Mouse (Mus musculus) hindbrain, embryonic 13.5 days (tissue): ENCODE measurements around the gene Tbxas1. TPM values are rescaled to one million over a fixed set of nuclear protein-coding genes. Genes with fewer than 3 reads are reported as not detected.

ENCODE experiments used
- ATAC-seq: fragments of 200-750 bp; cut with Nextera tagmentation; 2 replicates; pipeline ENCODE4 v1.8.0; 2017; ENCODE audit warnings: moderate TSS enrichment; ENCODE audit not compliant: low FRiP score
- H3K27ac ChIP-seq: fragments of 300-500 bp; sonication (generic); 2 replicates; pipeline ENCODE4 v1.5.1; 2015; ENCODE audit warnings: inconsistent platforms, mild to moderate bottlenecking, moderate library complexity
- H3K27me3 ChIP-seq: fragments of 300-500 bp; sonication (generic); 2 replicates; pipeline ENCODE4 v1.6.1; 2015; ENCODE audit warnings: mild to moderate bottlenecking, inconsistent platforms
- H3K36me3 ChIP-seq: fragments of 300-500 bp; sonication (generic); 2 replicates; pipeline ENCODE4 v1.6.1; 2015; ENCODE audit warnings: mild to moderate bottlenecking, inconsistent platforms
- H3K4me1 ChIP-seq: fragments of 300-500 bp; sonication (generic); replicated peaks from 2 replicates; pipeline ENCODE4 v1.6.1; 2015; ENCODE audit warnings: inconsistent platforms
- H3K4me2 ChIP-seq: fragments of 300-500 bp; sonication (generic); 2 replicates; pipeline ENCODE4 v1.6.1; 2015; ENCODE audit warnings: inconsistent platforms, mild to moderate bottlenecking, moderate library complexity
- H3K4me3 ChIP-seq: fragments of 300-500 bp; sonication (generic); 2 replicates; pipeline ENCODE4 v1.5.1; 2015; ENCODE audit warnings: mild to moderate bottlenecking, inconsistent platforms
- H3K9ac ChIP-seq: fragments of 300-500 bp; sonication (generic); 2 replicates; pipeline ENCODE4 v1.6.1; 2015; ENCODE audit warnings: mild to moderate bottlenecking, inconsistent platforms
- H3K9me3 ChIP-seq: fragments of 300-500 bp; sonication (generic); 2 replicates; pipeline ENCODE4 v1.6.1; 2016; ENCODE audit warnings: inconsistent platforms
- WGBS: fragments of 180-500 bp; shearing (Covaris S2); methylation state at CpG from one replicate; pipeline ENCODE4 v1.1.7; 2015; 5-methylcytosine and 5-hydroxymethylcytosine counted together
- polyA plus RNA-seq: library from polyadenylated mRNA; unstranded; fragments of >200 nt; fragmentation: Nextera tagmentation; extraction: Ambion mirVana; gene quantifications from 2 replicates; pipeline ENCODE4 v1.2.1, GENCODE M21; 2015

Tbxas1 gene
- polyA plus RNA-seq, 1 experiment from 2014 or later: 2.7 TPM

DNA sequence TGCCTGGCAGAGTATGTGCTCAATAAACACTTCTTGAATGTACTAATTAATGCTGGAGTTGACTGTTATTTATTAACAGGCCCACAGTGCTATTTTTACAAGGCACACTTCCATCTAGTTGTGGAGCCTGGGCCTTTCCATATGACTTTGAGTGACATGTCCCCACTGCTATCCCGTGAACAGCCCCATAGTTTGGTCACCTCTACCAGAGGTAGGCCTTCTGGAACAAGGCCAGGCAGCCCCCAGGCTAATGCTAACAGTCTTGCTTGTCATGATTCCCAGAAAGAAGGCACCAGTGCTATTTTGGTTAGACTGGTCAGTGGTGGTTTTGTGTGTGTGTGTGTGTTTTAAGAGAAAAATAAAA is 98.9 kb downstream of the Tbxas1 start:
- no peak for ATAC-seq
- Histone ChIP-seq H3K4me1 (peaks cover 6% of the 10 kb centered on the region), H3K9me3 (no peaks in the 10 kb centered on the region), H3K27me3 (no peaks in the 10 kb centered on the region), H3K4me2 (no peak overlapping the region), H3K36me3 (no peaks in the 10 kb centered on the region), H3K27ac (no peak overlapping the region), H3K9ac (no peak overlapping the region), H3K4me3 (no peak overlapping the region)
- 89% methylated on average over 1 of the region's 1 CpGs for WGBS

DNA sequence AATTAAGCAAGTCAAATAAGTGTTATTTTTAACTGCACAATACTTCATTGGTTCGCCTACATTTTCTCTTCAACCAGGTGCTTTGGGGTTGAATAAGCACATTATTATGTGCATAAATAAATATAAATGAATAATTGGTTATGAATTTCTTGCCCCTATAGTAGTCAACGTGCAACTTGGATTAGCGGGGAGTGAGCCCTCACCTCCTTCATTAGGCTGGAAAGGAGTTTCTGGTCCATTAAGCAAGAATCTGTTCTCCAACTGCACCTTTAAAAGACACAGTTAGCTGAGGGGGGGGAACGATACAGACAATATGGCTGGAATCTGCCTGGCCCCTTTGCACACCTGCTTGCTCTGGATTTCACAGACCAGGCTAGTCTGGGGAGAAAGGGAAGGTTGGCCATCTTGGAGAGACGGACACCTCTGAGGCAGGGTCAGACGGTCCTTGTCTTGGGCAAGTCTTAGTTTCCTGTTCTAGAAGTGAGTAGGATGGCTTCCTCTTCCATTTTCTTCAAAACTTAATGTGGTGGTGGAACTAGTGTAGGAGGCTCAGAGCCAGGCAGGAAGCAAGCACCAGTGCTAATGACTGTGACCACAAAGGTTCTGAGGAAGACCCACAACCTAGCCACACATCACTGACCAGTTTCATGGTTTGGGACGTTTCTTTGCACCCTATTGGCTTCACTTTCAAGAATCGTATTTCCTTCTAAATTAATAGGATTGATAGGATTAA is 99.5 kb downstream of the Tbxas1 start:
- H3K27me3 ChIP-seq: no peaks in the 10 kb centered on the region
- peaks cover 6% of the 10 kb centered on the region for H3K4me1 ChIP-seq
- H3K4me3 ChIP-seq: no peak overlapping the region
- no peak overlapping the region for H3K4me2 ChIP-seq
- ATAC-seq: no peak
- no peak overlapping the region for H3K9ac ChIP-seq
- H3K36me3 ChIP-seq: no peaks in the 10 kb centered on the region
- 85% methylated on average over 8 of the region's 8 CpGs for WGBS
- no peaks in the 10 kb centered on the region for H3K9me3 ChIP-seq
- H3K27ac ChIP-seq: no peak overlapping the region

DNA sequence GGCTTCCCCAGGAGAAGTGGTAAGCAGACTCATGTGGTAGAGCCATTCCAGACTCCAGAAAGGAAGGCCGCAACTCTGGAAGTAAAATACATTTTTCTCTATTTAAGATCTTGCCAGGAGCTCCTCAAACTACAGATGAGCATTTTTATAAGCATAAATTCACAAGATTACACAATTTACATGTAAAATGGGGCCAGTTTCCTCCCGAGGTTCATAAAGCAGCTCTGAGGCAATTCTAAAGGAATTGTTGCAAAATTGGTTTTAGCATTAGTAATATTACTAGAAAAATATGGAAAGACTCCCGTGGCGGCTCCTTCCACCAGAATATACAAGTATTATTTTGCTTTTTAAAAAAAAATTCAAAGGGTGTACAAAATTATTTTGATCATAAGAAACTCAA is 100.7 kb downstream of the Tbxas1 start:
- no peaks in the 10 kb centered on the region for H3K36me3 ChIP-seq
- no peak overlapping the region for H3K9ac ChIP-seq
- no peak overlapping the region for H3K4me2 ChIP-seq
- 90% methylated on average over 4 of the region's 4 CpGs for WGBS
- no peak for ATAC-seq
- H3K27me3 ChIP-seq: no peaks in the 10 kb centered on the region
- H3K4me3 ChIP-seq: no peak overlapping the region
- no peaks in the 10 kb centered on the region for H3K9me3 ChIP-seq
- H3K4me1 ChIP-seq: peaks cover under 1% of the 10 kb centered on the region; the same call in 1 of the 2 replicates
- H3K27ac ChIP-seq: no peak overlapping the region

DNA sequence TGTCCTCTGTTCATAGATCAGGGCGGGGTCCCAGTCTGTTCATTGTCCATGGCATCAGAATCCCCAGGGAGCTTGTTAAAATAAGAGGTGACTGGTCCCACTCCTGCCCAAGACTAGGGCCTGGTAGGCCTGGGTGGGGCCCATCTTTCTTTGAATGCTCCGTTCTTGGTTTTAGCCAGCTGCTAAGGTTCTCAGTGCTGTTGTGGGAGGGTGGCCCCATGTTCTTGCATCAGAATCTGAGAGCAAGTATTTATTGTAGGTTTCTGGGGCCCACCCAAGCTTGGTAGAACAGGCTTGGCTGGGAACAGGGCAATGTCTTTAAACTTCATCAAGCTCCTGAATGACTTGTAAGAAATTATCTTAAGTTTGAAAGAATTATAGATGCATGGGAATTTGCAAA is 101.2 kb downstream of the Tbxas1 start:
- H3K27ac ChIP-seq: no peak overlapping the region
- WGBS: 86% methylated on average over 2 of the region's 2 CpGs
- H3K27me3 ChIP-seq: no peaks in the 10 kb centered on the region

DNA sequence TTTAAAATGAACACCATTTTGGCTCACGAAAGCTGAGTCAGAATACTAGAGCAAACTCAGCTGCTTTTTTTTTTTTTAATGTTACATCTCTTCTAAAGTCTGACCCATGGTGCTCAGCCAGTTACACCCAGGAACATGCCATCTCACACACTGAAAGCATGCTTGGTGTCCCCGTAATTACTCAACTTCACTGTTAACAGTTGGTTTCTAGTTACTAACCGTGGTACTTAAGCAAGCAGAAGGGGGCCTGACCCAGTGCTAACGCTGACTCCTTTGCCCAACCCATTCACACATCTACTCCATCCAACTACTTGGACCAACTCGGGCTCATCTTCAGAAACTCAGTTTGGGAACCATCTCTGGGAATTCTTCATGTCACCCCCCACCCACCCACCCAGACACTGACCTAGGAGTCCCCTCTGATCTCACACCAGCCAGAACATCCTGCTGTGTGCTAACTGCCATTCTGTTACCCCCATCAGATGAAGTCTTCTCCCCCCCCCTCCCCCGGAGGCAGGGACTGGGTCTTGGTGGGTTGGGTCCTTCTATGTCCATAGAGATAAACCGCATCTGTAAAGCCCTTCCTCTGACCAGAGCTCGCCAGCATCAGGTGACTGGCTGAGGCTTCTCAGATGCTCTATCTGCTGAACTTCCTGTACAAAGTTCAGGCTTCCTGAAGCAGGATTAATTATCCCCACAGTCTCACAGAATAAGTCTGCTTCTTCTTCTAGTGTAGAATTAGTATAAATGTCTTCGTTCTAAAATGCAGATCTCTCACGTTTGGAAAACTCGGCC is 105.9 kb downstream of the Tbxas1 start:
- H3K27ac ChIP-seq: no peak overlapping the region
- no peak overlapping the region for H3K4me3 ChIP-seq
- H3K4me1 ChIP-seq: 0 out of 2 replicates have a peak, but pooled peaks cover 3% of the 10 kb centered on the region
- no peaks in the 10 kb centered on the region for H3K36me3 ChIP-seq
- no peaks in the 10 kb centered on the region for H3K27me3 ChIP-seq
- H3K9me3 ChIP-seq: no peaks in the 10 kb centered on the region
- ATAC-seq: no peak
- no peak overlapping the region for H3K9ac ChIP-seq
- 86% methylated on average over 11 of the region's 11 CpGs for WGBS
- no peak overlapping the region for H3K4me2 ChIP-seq

More for the DNA sequence above, 101.2 kb downstream of the Tbxas1 start:
- H3K36me3 ChIP-seq: no peaks in the 10 kb centered on the region
- no peak overlapping the region for H3K4me3 ChIP-seq
- H3K9me3 ChIP-seq: no peaks in the 10 kb centered on the region
- ATAC-seq: no peak
- H3K4me2 ChIP-seq: no peak overlapping the region
- H3K9ac ChIP-seq: no peak overlapping the region
- H3K4me1 ChIP-seq: no peaks in the 10 kb centered on the region

DNA sequence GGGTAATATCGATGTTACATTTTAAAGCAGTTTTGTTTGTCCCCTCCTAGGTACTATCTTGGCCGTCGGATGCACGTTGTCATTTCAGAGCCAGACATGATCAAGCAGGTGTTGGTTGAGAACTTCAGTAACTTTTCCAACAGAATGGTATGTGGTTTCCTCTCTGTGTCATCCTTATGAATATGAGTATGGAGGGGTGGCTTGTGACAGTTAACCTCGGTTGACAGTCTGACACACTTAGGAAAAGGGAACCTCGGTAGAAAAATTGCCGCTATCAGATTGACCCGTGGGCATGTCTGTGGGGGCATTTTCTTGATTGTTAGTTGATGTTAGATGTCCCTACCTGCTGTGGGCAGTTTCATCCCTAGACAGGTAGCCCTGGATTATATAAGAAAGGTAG is 106.9 kb downstream of the Tbxas1 start:
- WGBS: 95% methylated on average over 8 of the region's 8 CpGs
- H3K9me3 ChIP-seq: no peaks in the 10 kb centered on the region
- no peaks in the 10 kb centered on the region for H3K27me3 ChIP-seq
- ATAC-seq: no peak
- no peak overlapping the region for H3K9ac ChIP-seq
- H3K36me3 ChIP-seq: no peaks in the 10 kb centered on the region
- H3K4me2 ChIP-seq: no peak overlapping the region
- 0 out of 2 replicates have a peak, but pooled peaks cover 3% of the 10 kb centered on the region for H3K4me1 ChIP-seq
- H3K4me3 ChIP-seq: no peak overlapping the region
- H3K27ac ChIP-seq: no peak overlapping the region

DNA sequence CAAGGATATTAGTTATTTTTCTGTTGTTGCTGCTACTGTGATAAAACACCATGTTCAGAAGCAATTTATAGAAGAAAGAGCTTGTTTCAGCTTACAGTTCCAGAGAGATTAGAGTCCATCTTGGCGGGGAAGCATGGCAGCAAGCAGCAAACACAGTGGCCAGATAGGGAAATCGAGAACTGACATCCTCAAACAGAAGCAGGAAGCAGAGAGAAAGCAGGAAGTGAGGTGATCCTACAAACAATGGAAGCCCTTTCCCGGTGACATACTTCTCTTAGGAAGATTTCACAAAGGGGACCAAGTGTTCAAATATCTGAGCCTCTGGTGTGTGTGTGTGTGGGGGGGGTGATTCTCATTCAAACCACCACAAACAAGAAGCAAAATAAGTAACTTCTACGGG is 107.5 kb downstream of the Tbxas1 start:
- no peak overlapping the region for H3K9ac ChIP-seq
- H3K9me3 ChIP-seq: no peaks in the 10 kb centered on the region
- H3K27ac ChIP-seq: no peak overlapping the region
- 0 out of 2 replicates have a peak, but pooled peaks cover 3% of the 10 kb centered on the region for H3K4me1 ChIP-seq
- no peaks in the 10 kb centered on the region for H3K36me3 ChIP-seq
- WGBS: 84% methylated on average over 4 of the region's 4 CpGs
- ATAC-seq: no peak
- no peak overlapping the region for H3K4me3 ChIP-seq
- no peaks in the 10 kb centered on the region for H3K27me3 ChIP-seq
- no peak overlapping the region for H3K4me2 ChIP-seq

DNA sequence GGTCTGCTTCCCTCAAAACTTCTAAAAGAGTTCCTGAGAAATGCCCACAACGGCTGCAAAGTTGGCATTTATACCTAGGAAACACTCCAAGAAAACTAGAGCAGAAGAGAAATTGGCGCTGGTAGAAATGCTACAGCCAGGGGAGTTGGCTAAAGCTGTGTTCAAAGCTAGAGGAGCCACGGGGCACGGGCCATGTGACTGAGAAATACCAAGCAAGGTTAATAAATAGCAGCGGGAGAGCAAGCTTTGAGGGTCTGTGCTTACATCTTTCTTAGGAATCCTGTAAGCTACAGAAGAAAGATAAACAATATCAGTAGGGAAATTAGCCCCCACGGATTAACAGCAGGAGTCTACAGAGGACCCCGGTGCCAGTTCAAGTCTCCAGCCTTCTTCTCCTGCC is 107.9 kb downstream of the Tbxas1 start:
- no peaks in the 10 kb centered on the region for H3K36me3 ChIP-seq
- no peak overlapping the region for H3K4me3 ChIP-seq
- no peak for ATAC-seq
- H3K9me3 ChIP-seq: no peaks in the 10 kb centered on the region
- 65% methylated on average over 7 of the region's 7 CpGs for WGBS
- no peak overlapping the region for H3K4me2 ChIP-seq
- no peak overlapping the region for H3K27ac ChIP-seq
- no peak overlapping the region for H3K9ac ChIP-seq
- 0 out of 2 replicates have a peak, but pooled peaks cover 3% of the 10 kb centered on the region for H3K4me1 ChIP-seq
- no peaks in the 10 kb centered on the region for H3K27me3 ChIP-seq

DNA sequence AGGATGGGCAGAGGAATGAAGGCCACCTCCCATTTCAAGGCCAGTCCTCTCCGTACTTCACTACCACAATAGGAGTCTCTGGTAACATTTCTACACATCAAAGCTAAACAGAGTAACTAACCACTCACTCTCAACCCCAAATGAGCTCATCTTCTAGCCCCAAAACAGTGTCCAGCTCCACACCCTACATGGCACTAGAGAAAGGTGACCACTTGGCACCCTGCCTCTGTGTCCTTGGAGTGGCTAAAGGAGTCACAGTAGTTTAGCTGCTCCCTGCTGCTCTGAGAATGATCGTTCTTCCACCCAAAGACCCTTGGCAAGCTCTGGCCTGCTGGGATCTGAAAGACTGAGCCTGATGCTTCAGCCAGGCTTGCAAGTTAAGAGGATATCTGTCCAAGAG is 109.4 kb downstream of the Tbxas1 start:
- no peak overlapping the region for H3K4me2 ChIP-seq

DNA sequence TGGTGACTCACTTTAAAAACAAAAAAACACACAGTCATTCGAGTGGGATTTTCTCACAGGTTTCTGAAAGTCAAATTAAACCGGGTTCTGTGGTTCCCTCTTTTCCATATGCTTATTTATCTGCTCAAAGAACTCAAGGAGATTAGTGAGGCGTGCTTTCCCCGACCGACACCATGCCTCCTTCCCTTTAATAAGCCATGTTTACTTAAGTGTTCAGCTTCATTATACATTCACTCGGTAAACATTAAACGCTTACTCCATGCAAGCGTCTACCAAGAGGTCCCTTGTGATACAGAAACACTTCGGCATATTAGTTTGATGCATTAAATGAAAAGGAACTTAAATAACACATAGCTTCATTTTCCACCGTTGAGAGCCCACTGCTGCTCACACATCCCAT is 111.4 kb downstream of the Tbxas1 start:
- no peak overlapping the region for H3K4me3 ChIP-seq
- 65% methylated on average over 10 of the region's 10 CpGs for WGBS
- no peak overlapping the region for H3K4me2 ChIP-seq
- no peaks in the 10 kb centered on the region for H3K36me3 ChIP-seq
- no peaks in the 10 kb centered on the region for H3K27me3 ChIP-seq
- no peak overlapping the region for H3K27ac ChIP-seq
- no peaks in the 10 kb centered on the region for H3K9me3 ChIP-seq
- H3K4me1 ChIP-seq: 0 out of 2 replicates have a peak, but pooled peaks cover 3% of the 10 kb centered on the region
- no peak for ATAC-seq
- no peak overlapping the region for H3K9ac ChIP-seq

More for the DNA sequence above, 109.4 kb downstream of the Tbxas1 start:
- H3K4me1 ChIP-seq: 0 out of 2 replicates have a peak, but pooled peaks cover 3% of the 10 kb centered on the region
- no peak overlapping the region for H3K27ac ChIP-seq
- H3K9me3 ChIP-seq: no peaks in the 10 kb centered on the region
- H3K27me3 ChIP-seq: no peaks in the 10 kb centered on the region
- no peak overlapping the region for H3K4me3 ChIP-seq
- no peaks in the 10 kb centered on the region for H3K36me3 ChIP-seq
- no peak for ATAC-seq
- H3K9ac ChIP-seq: no peak overlapping the region
- 90% methylated on average over 2 of the region's 2 CpGs for WGBS

DNA sequence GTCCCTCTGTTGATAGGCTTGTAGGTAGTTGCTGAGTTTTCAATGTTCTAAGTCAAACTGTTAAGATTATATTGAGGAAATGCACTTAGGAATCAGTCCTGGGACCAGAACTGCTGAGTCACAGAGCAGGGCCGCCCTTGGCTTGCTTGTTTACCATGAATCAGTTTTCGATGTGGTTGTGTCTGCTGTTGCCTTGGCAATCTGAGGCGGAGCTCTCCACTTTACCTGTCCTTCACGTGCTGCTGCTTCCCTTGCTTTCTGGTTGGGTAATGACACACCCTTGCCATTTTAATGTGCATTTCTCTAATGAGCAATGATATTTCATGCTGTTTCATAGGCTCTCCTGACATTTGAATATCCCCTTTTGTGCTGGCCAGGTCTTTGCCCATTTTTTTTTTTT is 116.8 kb downstream of the Tbxas1 start:
- Histone ChIP-seq H3K9ac (no peak overlapping the region), H3K4me2 (no peak overlapping the region), H3K27me3 (no peaks in the 10 kb centered on the region), H3K9me3 (no peaks in the 10 kb centered on the region), H3K27ac (no peak overlapping the region), H3K4me3 (no peak overlapping the region), H3K36me3 (no peaks in the 10 kb centered on the region), H3K4me1 (no peaks in the 10 kb centered on the region)
- WGBS: 56% methylated on average over 4 of the region's 4 CpGs
- ATAC-seq: no peak

DNA sequence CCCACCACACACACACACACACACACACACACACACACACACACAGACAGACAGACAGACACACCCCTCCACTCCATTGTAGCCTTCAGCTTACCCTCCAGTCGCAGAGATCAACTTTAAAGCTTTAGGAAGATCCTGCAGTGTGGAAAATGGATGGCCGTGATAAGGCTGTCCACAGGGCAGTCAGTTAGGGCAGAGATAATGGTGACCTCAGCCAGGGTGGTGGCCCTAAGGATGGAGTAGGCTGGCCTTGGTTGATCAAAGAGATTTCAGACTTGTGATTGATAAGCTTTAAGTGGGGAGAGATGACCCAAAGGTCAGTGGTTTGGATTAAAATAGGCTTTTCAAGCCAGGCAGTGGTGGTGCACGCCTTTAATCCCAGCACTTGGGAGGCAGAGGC is 120.6 kb downstream of the Tbxas1 start:
- H3K4me1 ChIP-seq: no peaks in the 10 kb centered on the region
- no peak overlapping the region for H3K27ac ChIP-seq
- H3K36me3 ChIP-seq: no peaks in the 10 kb centered on the region
- no peak overlapping the region for H3K4me3 ChIP-seq
- 85% methylated on average over 3 of the region's 3 CpGs for WGBS
- H3K9me3 ChIP-seq: no peaks in the 10 kb centered on the region
- ATAC-seq: no peak
- H3K27me3 ChIP-seq: no peaks in the 10 kb centered on the region
- H3K4me2 ChIP-seq: no peak overlapping the region
- no peak overlapping the region for H3K9ac ChIP-seq

DNA sequence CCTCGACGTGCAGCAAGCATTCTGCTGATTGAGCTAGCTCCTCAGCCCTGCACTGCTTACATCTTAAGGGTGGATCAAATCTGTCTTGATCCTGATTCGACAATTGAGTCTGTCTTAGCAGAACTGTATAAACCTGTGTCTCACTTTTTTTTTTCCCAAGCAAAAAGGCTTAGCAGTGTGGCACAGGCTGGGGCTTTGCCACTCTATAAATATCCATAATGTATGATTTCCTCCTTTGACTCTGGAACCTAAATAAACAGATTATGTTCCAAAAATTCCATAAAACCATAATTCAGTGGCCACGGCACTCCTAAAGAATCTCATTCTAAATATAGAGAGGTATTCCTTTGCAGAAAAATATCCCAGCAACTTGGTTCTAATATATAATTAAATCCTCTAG is 122.6 kb downstream of the Tbxas1 start:
- WGBS: 86% methylated on average over 4 of the region's 4 CpGs
- Histone ChIP-seq H3K27ac (no peak overlapping the region), H3K9me3 (no peaks in the 10 kb centered on the region), H3K4me3 (no peak overlapping the region), H3K36me3 (no peaks in the 10 kb centered on the region), H3K4me1 (no peaks in the 10 kb centered on the region), H3K9ac (no peak overlapping the region), H3K27me3 (no peaks in the 10 kb centered on the region), H3K4me2 (no peak overlapping the region)
- ATAC-seq: no peak
